13 mouse cellular contexts compared by ENCODE assay signal in the genomic region with DNA sequence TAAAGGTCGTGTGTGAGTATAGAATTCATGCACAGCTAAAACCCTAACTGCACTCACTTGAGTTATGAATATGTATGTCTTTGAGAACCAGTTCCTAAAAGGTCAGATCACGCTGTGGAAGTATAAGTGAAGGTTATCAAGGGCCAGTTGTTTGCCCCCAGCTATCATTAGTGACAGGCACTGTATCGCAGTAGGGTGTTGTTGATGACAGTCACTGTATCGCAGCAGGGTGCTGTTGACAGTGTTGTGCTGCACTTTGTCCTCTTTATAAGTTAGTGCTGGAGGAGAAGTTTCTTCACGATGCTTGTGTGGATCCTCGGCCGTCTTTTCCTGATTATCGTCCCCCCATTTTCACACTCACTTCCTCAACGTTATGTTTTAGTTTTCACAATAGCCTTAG.
"Had no signal": no experiment of that assay in that cellular context is flagged by ENCODE, and none has a peak within 500 bp of the region (broad histone marks: within the 10 kb centered on the region; RNA-seq: fewer than 3 reads in every experiment).

No protein-coding gene starts in this region.

- H3K4me1 ChIP-seq: midbrain, embryonic 12.5 days had no signal

- H3K4me3 ChIP-seq: kidney, embryonic 15.5 days; limb, embryonic 13.5 days; midbrain, embryonic 12.5 days; neural tube, embryonic 13.5 days had no signal

- H3K9ac ChIP-seq: kidney, embryonic 15.5 days; limb, embryonic 13.5 days; midbrain, embryonic 12.5 days; neural tube, embryonic 13.5 days had no signal

- H3K27me3 ChIP-seq: kidney, embryonic 15.5 days; limb, embryonic 13.5 days; midbrain, embryonic 12.5 days; neural tube, embryonic 13.5 days had no signal

- H3K27ac ChIP-seq: kidney, embryonic 15.5 days; limb, embryonic 13.5 days; midbrain, embryonic 12.5 days; neural tube, embryonic 13.5 days had no signal

- ATAC-seq: midbrain, embryonic 16.5 days had no signal

- H3K9me3 ChIP-seq: kidney, embryonic 15.5 days; limb, embryonic 13.5 days; midbrain, embryonic 12.5 days; neural tube, embryonic 13.5 days had no signal

- H3K4me2 ChIP-seq: kidney, embryonic 15.5 days; limb, embryonic 13.5 days; midbrain, embryonic 12.5 days; neural tube, embryonic 13.5 days had no signal

- DNase-seq: kidney, postnatal 14 days; left cerebral cortex, postnatal 4 days; lung, adult 18-20 months; retina, postnatal 1 day; right cerebral cortex, postnatal 4 days; spleen, adult 18-20 months; thymus, adult 18-20 months; thymus, postnatal 14 days had no signal
